Mouse (Mus musculus) embryonic facial prominence, embryonic 12.5 days (tissue): Measurements from ENCODE around the gene Zbtb7b. TPM values are rescaled to one million over a fixed set of nuclear protein-coding genes. Genes with fewer than 3 reads are reported as not detected.

Source experiments
- ATAC-seq: fragments of 200-750 bp; cut with Nextera tagmentation; 2 replicates; pipeline ENCODE4 v1.8.0; 2017; ENCODE audit not compliant: insufficient number of reproducible peaks, insufficient read depth, low FRiP score, low TSS enrichment
- H3K27ac ChIP-seq: fragments of 300-500 bp; sonication (generic); 2 replicates; pipeline ENCODE4 v1.5.1; 2016; ENCODE audit warnings: mild to moderate bottlenecking
- H3K27me3 ChIP-seq: fragments of 300-500 bp; sonication (generic); 2 replicates; pipeline ENCODE4 v1.6.1; 2016; ENCODE audit warnings: mild to moderate bottlenecking, moderate library complexity
- H3K36me3 ChIP-seq: fragments of 300-500 bp; sonication (generic); 2 replicates; pipeline ENCODE4 v1.6.1; 2016; ENCODE audit warnings: mild to moderate bottlenecking
- H3K4me1 ChIP-seq: fragments of 300-500 bp; sonication (generic); 2 replicates; pipeline ENCODE4 v1.6.1; 2016
- H3K4me2 ChIP-seq: fragments of 300-500 bp; sonication (generic); replicated peaks from 2 replicates; pipeline ENCODE4 v1.6.1; 2016; ENCODE audit warnings: mild to moderate bottlenecking, moderate library complexity
- H3K4me3 ChIP-seq: fragments of 300-500 bp; sonication (generic); 2 replicates; pipeline ENCODE4 v1.5.1; 2016; ENCODE audit warnings: mild to moderate bottlenecking
- H3K9ac ChIP-seq: fragments of 300-500 bp; sonication (generic); 2 replicates; pipeline ENCODE4 v1.6.1; 2016; ENCODE audit warnings: mild to moderate bottlenecking, moderate library complexity
- H3K9me3 ChIP-seq: fragments of 300-500 bp; sonication (generic); 2 replicates; pipeline ENCODE4 v1.6.1; 2016; ENCODE audit warnings: mild to moderate bottlenecking, moderate library complexity
- WGBS: fragments of 180-500 bp; shearing (Covaris S2); methylation state at CpG from one replicate; pipeline ENCODE4 v1.1.7; 2016; 5-methylcytosine and 5-hydroxymethylcytosine counted together
- polyA plus RNA-seq: library from polyadenylated mRNA; unstranded; fragments of >200 nt; fragmentation: Nextera tagmentation; extraction: Ambion mirVana; gene quantifications from 2 replicates; pipeline ENCODE4 v1.2.1, GENCODE M21; 2016

Gene Zbtb7b
- polyA plus RNA-seq, 1 experiment from 2014 or later, result 0.83 TPM

DNA sequence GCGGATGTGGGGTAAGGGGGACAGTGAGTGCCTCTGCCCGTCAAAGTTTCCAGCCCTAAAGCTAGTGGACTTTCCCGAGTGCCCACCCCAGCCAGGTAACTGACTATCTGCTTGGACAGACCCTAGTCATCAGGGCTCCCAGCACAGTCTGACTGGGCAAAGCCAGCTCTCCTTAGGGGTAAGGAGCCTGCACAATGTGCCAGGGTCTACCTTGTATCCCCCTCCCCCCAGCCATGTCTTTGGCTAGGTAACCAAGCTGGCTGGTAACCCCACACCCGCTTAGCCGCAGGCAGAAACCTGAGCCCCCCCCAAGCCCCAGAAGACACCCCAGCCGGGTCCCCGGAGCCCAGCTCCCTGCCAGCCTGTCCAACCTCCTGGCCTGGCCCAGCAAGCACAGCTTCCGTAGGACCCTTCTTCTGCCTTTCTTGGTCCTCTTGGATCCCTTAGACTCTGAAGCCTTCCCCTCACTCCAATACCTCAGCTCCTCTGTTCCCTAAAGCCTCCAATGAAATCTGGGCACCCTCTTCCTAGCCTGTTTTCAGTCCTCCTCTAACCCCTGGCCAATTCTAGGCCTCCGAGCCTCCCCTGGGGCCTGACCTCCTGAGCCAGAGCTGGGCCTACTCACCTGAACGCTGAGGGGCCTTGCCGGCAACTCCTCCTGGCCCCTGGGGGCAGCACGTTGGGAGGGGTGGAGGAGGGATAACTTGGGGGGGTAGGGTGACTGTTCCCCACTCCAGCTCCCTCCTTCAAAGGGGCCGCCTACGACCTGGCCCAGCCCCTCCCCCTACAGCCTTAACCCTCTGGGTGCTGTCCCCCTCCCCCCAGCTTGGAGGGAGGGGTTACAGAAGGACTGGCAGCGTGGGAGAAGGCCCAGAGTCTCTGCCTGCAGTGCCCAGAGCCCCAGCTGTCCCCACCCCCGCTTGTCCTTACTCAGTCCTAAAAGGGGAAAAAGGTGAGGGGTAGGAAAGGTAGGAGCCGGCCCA is 7.8 kb downstream of the Zbtb7b start:
- H3K4me2 ChIP-seq, result peak overlapping the region; percentile 5; the same call in 1 of the 2 replicates
- no peak for ATAC-seq
- H3K4me1 ChIP-seq, result peaks cover 39% of the 10 kb centered on the region
- WGBS, result 39% methylated on average over 17 of the region's 17 CpGs
- H3K27me3 ChIP-seq, result peaks cover 12% of the 10 kb centered on the region
- H3K27ac ChIP-seq, result no peak overlapping the region
- no peak overlapping the region for H3K4me3 ChIP-seq
- H3K9me3 ChIP-seq, result no peaks in the 10 kb centered on the region
- 0 out of 2 replicates have a peak overlapping the region, but pooled peaks have one; percentile 15 for H3K9ac ChIP-seq
- H3K36me3 ChIP-seq, result no peaks in the 10 kb centered on the region

- Histone ChIP-seq H3K36me3 (no peaks in the 10 kb centered on the region), H3K9me3 (no peaks in the 10 kb centered on the region), H3K4me1 (peaks cover 26% of the 10 kb centered on the region), H3K27ac (0 out of 2 replicates have a peak overlapping the region, but pooled peaks have one; percentile 36), H3K4me2 (no peak overlapping the region), H3K27me3 (no peaks in the 10 kb centered on the region; the same call in 1 of the 2 replicates), H3K9ac (no peak overlapping the region), H3K4me3 (no peak overlapping the region)
- 25% methylated on average over 11 of the region's 11 CpGs for WGBS
- no peak for ATAC-seq
Observed at GRCm38 (mm10) chr3:89385451-89385850, 9.1 kb downstream of the Zbtb7b start.

GRCm38 (mm10) chr3:89384331-89385076 is 10.1 kb downstream of the Zbtb7b start:
- H3K27ac ChIP-seq, result no peak overlapping the region
- no peak overlapping the region for H3K4me2 ChIP-seq
- H3K4me3 ChIP-seq, result no peak overlapping the region
- no peaks in the 10 kb centered on the region for H3K36me3 ChIP-seq
- H3K27me3 ChIP-seq, result no peaks in the 10 kb centered on the region
- 56% methylated on average over 11 of the region's 12 CpGs for WGBS
- peaks cover 21% of the 10 kb centered on the region for H3K4me1 ChIP-seq
- H3K9ac ChIP-seq, result 0 out of 2 replicates have a peak overlapping the region, but pooled peaks have one; percentile 16
- no peak for ATAC-seq
- no peaks in the 10 kb centered on the region for H3K9me3 ChIP-seq

DNA sequence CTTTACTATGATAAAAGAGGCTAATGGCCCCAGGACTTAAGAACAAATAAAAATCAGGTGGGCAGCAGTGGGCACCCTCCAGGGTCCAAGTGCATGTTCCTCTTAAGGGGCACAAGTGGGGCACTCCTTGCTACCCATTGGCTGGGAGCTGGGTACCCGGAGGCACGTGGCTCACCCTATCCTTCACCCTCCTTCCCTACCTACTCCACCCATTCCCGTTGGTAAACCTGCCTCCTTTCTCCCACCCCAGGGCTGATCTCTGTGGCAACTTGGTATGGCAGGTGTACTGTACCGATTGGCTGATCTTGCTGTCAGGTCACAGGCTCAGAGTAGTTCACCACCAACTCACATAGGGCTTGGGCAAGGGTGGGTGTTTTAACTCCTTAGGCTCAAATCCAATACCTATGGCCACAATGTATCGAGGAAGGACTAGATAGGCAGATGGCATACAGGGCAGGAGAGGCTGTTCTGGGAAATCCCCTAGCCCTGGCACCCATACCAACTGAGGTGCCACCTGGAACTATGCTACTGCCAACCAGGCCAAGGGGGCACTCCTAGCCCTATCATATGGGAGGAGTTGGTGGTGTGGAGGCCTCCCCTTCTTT is 10.8 kb downstream of the Zbtb7b start:
- no peak overlapping the region for H3K27ac ChIP-seq
- H3K4me1 ChIP-seq, result peaks cover 25% of the 10 kb centered on the region
- WGBS, result 84% methylated on average over 5 of the region's 5 CpGs
- H3K4me3 ChIP-seq, result no peak overlapping the region
- no peak overlapping the region for H3K4me2 ChIP-seq
- no peak overlapping the region for H3K9ac ChIP-seq
- H3K36me3 ChIP-seq, result no peaks in the 10 kb centered on the region
- no peaks in the 10 kb centered on the region for H3K9me3 ChIP-seq
- H3K27me3 ChIP-seq, result no peaks in the 10 kb centered on the region
- no peak for ATAC-seq

GRCm38 (mm10) chr3:89382950-89383349 is 11.6 kb downstream of the Zbtb7b start:
- Histone ChIP-seq H3K27ac (no peak overlapping the region), H3K9ac (no peak overlapping the region), H3K4me1 (peaks cover 31% of the 10 kb centered on the region), H3K36me3 (no peaks in the 10 kb centered on the region), H3K27me3 (no peaks in the 10 kb centered on the region), H3K4me2 (no peak overlapping the region), H3K4me3 (no peak overlapping the region), H3K9me3 (no peaks in the 10 kb centered on the region)
- ATAC-seq, result no peak
- 70% methylated on average over 5 of the region's 5 CpGs for WGBS

- no peak for ATAC-seq
- H3K27me3 ChIP-seq, result no peaks in the 10 kb centered on the region
- H3K4me1 ChIP-seq, result peaks cover 30% of the 10 kb centered on the region
- no peak overlapping the region for H3K9ac ChIP-seq
- no peak overlapping the region for H3K4me3 ChIP-seq
- 89% methylated on average over 9 of the region's 9 CpGs for WGBS
- no peak overlapping the region for H3K4me2 ChIP-seq
- H3K36me3 ChIP-seq, result no peaks in the 10 kb centered on the region
- no peak overlapping the region for H3K27ac ChIP-seq
- no peaks in the 10 kb centered on the region for H3K9me3 ChIP-seq
Observed at GRCm38 (mm10) chr3:89382033-89382882, 12.3 kb downstream of the Zbtb7b start.

DNA sequence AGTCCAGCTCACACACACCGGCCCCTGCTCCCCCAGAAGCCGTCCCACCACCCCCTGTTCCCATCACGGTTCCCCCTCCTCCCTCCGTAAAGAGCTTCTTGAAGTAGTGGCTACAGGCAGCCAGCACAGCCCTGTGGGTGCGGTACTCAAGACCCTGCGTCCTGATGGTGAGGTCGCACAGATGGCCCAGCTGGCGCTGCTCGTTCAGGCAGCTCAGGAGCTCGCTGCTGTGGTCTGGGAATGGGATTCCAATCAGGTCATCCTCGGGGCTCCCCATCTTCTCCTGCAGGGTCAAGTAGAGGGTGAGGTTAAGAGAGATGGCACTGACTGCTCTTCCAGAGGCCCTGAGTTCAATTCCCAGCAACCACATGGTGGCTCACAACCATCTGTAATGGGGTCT is 13.3 kb downstream of the Zbtb7b start:
- H3K27ac ChIP-seq, result no peak overlapping the region
- H3K4me3 ChIP-seq, result no peak overlapping the region
- peaks cover 20% of the 10 kb centered on the region for H3K4me1 ChIP-seq
- H3K36me3 ChIP-seq, result no peaks in the 10 kb centered on the region
- ATAC-seq, result no peak
- H3K4me2 ChIP-seq, result no peak overlapping the region
- 85% methylated on average over 11 of the region's 11 CpGs for WGBS
- no peaks in the 10 kb centered on the region for H3K27me3 ChIP-seq
- H3K9ac ChIP-seq, result no peak overlapping the region
- no peaks in the 10 kb centered on the region for H3K9me3 ChIP-seq

- 94% methylated on average over 18 of the region's 18 CpGs for WGBS
- Histone ChIP-seq H3K27me3 (no peaks in the 10 kb centered on the region), H3K9me3 (no peaks in the 10 kb centered on the region), H3K27ac (no peak overlapping the region), H3K4me1 (peaks cover 20% of the 10 kb centered on the region), H3K9ac (no peak overlapping the region), H3K36me3 (no peaks in the 10 kb centered on the region), H3K4me3 (no peak overlapping the region), H3K4me2 (no peak overlapping the region)
- ATAC-seq, result no peak
Observed at GRCm38 (mm10) chr3:89380711-89381110, 13.9 kb downstream of the Zbtb7b start.

DNA sequence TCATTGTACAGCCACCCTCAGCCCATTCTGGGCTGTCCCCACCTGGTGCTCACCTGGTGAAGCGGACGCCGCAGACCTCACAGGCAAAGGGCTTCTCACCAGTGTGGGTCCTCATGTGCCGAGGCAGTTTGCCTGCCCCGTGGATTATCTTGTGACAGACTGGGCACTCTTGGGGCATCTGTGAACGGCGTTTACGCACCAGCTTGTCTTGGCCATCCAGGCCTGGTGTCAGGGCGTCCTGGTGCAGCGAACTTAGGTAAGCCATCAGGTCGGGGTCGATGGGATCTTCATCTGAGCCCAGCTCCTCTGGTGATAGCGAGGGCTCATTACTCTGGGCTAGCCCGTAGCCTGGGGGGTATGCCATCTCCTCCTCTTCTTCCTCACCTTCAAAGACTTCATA is 14.3 kb downstream of the Zbtb7b start:
- no peaks in the 10 kb centered on the region for H3K9me3 ChIP-seq
- no peaks in the 10 kb centered on the region for H3K36me3 ChIP-seq
- no peak overlapping the region for H3K4me3 ChIP-seq
- H3K27me3 ChIP-seq, result no peaks in the 10 kb centered on the region
- no peak for ATAC-seq
- no peak overlapping the region for H3K4me2 ChIP-seq
- H3K9ac ChIP-seq, result no peak overlapping the region
- 94% methylated on average over 14 of the region's 14 CpGs for WGBS
- no peak overlapping the region for H3K27ac ChIP-seq
- peaks cover 20% of the 10 kb centered on the region for H3K4me1 ChIP-seq

DNA sequence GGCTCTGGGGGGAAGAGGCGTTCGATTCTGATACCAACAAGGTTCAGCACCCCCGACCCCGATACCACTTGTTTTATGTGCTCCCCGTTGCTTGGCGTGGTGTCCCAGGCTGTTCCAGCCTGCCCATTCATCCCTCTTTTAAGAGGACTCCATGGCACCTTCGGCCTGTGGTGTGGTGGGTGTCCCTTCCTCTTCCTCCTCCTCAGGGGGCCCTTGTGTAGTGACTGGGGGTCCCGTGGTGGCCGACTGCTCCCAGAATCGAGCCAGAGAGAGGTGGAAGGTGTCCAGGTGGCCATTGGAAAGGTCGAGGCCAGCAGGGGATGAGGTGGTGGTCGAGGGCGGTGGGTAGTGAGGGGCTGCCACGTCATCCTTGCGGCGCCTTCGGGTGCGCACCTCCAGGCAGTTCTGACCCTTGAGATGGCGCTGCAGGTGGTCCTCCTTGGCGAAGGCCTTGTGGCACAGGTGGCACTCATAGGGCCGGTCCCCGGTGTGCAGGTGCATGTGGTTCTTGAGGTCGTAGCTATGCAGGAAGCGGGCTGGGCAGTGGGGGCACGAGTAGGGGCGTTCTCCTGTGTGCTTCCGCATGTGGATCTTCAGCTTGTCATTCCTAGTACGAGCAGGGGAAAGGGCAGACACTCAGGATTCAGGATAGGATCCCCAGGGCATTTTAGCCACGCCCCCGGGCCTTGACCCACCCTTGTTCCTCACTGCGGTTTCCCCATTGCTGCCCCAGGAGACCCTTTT is 15.0 kb downstream of the Zbtb7b start:
- H3K36me3 ChIP-seq, result no peaks in the 10 kb centered on the region
- H3K27me3 ChIP-seq, result no peaks in the 10 kb centered on the region
- H3K4me3 ChIP-seq, result no peak overlapping the region
- WGBS, result 87% methylated on average over 31 of the region's 31 CpGs
- H3K9me3 ChIP-seq, result no peaks in the 10 kb centered on the region
- H3K4me1 ChIP-seq, result peaks cover 13% of the 10 kb centered on the region
- no peak overlapping the region for H3K4me2 ChIP-seq
- no peak for ATAC-seq
- H3K27ac ChIP-seq, result no peak overlapping the region
- H3K9ac ChIP-seq, result no peak overlapping the region
